Mouse (Mus musculus) adrenal gland, postnatal 10 days (tissue): Measurements from ENCODE around the gene Plekhg6. TPM values are rescaled to one million over a fixed set of nuclear protein-coding genes. Genes with fewer than 3 reads are reported as not detected.
A peak's percentile ranks its signal among the peaks of the same experiment; 100 is the strongest.

Source experiments
- DNase-seq: peaks from one replicate; pipeline ENCODE4 v3.0.0; 2021; ENCODE audit warnings: mixed read lengths
- total RNA-seq, 2 experiments: library from RNA; stranded (reverse); gene quantifications; 2 replicates each; pipeline ENCODE4 v1.2.3; 2021

The Plekhg6 gene
- total RNA-seq, 2 experiments from 2014 or later: 0.69 to 0.82 TPM

DNA sequence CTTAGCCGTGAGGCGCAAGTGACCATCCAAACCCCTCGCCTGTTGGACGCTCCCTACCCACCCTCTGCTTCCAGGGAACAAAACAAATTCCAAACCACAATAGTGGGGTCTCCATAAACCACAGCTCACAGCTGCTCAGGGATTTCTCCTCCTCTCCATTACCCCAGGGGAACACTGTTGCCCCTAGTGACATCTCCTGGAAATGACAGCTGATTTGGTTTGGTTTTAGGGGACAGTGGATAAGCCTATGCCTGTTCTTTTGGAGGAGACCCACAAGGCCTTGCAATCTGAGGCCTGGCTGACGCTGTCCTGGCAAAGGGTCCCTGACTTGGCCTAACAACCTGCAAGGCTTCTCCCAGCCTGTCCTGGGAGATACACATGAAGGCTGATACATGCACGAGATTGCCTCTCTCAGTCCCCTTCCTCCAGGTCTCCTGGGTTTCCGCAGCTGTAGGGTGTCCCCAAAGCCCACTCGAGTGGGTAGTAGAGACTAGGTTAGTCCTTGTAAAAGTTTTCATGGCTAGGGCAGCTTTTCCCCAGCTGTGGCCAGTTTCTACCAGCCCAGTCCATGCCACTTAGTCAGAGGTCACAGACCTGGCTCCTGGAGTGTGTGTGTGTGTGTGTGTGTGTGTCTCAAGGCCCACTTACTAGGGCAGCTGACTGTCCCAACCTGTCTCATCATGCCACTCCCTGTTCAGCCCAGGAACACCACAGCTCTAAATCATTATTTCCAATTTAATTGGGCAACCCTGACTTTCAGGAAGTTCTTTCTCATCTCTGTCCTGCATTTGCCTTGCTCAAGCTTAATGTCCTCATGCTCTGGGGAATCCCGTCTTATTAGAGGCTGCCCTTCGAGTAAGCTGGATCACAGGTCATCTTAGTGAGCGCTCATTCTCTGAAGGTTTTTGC, 4.7 kb upstream of the Plekhg6 start:
- no peak for DNase-seq

DNA sequence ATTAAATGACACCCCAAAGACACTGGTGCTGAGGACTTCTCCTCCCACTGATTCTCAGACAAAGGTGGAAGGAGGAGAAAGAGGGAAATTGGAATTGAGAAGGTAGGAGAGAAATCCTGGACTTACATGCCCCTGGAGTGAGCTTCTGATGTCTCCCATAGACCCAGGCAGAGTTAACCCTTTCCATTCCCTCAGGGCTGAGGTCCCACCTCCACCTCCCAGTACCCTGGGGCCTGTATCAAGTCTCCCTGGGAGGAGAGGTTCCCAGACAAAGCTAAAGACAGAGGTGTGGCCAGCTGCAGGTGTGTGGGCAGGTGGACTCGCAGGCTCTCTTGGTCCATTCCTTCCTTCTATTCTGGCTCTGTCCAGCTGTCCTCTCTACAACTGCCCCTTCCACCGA, 1.4 kb upstream of the Plekhg6 start:
- no peak for DNase-seq

- DNase-seq: no peak
Observed at GRCm38 (mm10) chr6:125379781-125380180, 812 bp downstream of the Plekhg6 start.

- DNase-seq: no peak
Observed at GRCm38 (mm10) chr6:125378621-125379020, 2.0 kb downstream of the Plekhg6 start.

- peak; percentile 89 for DNase-seq
Observed at GRCm38 (mm10) chr6:125377582-125378451, 2.8 kb downstream of the Plekhg6 start.

DNA sequence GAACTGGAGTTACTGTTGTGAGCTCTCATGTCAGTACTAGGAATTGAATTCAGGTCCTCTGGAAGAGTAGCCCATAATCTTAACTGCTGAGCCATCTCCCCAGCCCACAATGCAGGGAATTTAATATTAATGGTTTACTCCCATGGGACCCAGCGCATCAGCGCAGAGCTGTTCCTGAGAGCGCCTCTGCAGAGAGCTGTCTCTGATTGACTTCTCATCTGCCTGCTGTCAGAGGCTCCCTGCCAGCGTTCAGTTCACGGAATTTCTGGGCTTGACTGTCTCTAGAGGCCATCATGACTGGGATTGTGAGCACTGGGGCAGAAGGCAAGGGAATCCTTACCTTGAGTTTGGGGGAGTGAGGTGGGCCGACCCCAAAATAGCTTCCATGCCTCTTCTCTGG, 3.6 kb downstream of the Plekhg6 start:
- peak; percentile 19 for DNase-seq

- no peak for DNase-seq
Observed at GRCm38 (mm10) chr6:125367758-125368371, 12.7 kb downstream of the Plekhg6 start.

DNA sequence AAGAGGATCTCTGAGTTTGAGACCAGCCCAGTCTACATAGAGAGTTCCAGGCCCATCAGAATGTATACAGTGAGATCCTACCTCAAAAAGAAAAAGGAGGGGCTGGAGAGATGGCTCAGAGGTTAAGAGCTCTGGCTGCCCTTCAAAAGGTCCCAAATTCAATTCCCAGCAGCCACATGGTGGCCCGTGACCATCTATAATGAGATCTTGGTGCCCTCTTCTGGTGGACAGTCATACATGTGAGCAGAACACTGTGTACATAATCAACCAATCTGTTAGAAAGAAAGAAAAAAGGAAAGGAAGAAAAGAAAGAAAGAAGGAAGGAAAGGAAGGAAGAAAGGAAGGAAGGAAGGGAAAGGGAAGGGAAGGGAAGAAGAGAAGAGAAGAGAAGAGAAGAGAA, 14.5 kb downstream of the Plekhg6 start:
- no peak for DNase-seq

DNA sequence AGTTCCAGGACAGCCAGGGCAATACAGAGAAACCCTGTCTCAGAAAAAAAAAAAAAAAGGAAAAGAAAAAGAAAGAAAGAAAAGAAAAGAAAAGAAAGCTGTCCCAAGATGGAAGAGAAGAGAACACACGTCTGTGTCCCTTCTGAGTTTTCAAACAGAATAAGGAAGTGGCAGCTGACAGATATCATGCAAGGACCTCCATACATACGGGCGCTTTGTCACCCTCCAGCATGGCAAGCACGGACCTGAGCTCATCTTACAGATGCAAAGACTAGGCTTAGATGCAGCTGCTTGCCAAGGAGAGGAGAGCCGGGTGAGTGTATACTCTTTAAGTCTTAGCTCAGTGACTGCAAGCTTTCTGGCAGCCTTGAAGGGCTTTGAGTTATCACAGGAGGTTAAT, 15.1 kb downstream of the Plekhg6 start:
- DNase-seq: no peak

DNA sequence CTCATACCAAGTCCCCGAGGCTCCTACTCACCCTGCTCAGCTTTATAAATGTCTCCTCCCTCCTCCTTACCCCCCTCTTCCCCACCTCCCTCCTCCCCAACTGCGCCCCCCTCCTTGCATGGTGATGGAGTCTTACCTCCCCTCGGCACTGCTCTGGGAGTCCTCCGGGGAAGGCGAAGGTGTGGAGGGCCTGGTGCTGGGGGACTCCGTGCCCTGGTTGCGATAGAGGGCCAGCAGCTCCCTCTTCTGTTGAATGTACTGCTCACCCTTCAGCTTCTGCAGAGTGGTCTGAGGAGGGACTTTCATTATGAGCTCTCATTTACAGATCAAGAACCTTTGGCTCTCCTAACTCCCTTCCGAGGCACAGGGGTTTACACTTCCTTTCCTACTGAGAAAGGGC, 16.1 kb downstream of the Plekhg6 start:
- DNase-seq: peak; percentile 55

DNA sequence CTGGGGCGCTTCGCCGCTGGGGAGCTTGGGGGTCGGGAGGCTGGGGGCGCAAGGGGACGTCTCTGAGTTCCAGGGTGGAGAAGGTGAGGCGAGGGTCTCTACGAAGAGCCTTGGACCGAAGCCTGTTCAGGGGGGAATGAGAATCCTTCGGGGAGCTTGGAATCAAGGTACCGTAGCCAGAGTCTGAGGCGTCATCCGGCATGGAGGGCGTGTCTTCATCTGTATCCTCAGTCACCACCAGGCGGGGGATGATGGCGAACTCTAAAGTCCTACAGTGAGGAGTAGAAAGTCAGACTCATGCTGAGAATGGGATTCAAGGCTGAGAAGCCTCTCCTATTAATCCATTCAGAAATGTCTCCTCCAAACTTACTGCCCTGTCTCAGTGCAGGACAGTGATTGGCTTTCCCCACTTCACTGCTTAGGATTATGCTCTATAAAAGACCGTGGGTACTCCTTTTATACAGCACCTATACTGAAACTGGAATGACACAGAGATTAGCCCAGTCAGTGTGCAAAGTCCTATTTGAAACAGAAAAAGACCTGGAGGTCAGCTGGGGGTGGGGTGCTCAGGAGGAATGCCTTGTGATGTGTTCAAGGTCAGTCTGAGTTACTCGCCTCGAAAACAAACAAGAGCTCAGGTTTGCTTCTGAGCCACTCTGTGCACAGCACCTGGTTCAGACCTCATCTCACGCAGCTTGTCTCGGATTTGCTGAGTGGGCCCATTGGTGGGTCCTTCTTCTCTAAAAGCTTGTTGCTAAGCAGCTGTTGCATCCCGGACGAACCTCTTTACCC, 16.9 kb downstream of the Plekhg6 start:
- peak; percentile 55 for DNase-seq

DNA sequence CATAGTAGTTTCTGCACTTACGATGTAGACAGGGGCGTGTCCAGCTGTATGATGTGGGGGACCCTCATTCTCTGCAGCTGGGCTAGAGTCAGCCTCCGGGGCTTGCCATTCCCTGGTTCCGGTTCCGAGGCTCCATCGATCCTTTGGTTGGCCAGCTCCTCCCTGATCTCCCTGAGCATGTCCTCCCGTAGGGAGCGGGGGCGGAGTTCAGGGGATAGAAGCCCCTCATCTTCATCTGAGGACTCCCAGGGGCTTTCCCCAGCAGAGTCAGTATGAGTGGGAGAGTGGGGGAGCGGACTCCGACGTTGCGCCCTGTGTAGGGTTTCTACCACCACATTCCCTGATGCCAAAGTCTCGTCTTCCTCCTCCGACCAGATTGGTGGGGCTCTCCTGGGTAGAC, 17.6 kb downstream of the Plekhg6 start:
- DNase-seq: no peak

DNA sequence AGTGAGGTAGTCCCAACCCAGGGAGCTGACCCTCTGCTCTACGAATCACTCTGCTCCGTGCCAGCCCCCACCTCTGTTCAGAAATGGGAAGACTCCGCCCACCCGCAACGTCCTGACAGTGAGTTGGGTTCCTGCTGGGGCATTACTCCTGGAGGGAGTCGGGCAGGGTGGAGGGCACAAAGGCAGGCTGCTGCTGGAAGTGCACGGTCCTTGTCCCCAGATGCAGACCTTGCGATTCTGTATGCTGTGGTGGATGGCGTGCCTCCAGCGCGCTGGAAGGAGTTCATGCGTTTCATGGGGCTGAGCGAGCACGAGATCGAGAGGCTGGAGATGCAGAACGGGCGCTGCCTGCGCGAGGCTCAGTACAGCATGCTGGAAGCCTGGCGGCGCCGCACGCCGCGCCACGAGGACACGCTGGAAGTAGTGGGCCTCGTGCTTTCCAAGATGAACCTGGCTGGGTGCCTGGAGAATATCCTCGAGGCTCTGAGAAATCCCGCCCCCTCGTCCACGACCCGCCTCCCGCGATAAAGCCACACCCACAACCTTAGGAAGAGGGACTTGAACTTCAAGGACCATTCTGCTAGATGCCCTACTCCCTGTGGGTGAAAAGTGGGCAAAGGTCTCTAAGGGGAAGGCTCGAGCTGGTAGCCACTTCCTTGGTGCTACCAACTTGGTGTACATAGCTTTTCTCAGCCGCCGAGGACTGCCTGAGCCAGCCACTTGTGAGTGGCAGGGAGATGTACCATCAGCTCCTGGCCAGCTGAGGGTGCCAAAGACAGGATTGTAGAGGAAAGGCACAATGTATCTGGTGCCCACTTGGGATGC, 18.9 kb downstream of the Plekhg6 start:
- DNase-seq: peak; percentile 73

GRCm38 (mm10) chr6:125360846-125361245, 19.7 kb downstream of the Plekhg6 start:
- no peak for DNase-seq

DNA sequence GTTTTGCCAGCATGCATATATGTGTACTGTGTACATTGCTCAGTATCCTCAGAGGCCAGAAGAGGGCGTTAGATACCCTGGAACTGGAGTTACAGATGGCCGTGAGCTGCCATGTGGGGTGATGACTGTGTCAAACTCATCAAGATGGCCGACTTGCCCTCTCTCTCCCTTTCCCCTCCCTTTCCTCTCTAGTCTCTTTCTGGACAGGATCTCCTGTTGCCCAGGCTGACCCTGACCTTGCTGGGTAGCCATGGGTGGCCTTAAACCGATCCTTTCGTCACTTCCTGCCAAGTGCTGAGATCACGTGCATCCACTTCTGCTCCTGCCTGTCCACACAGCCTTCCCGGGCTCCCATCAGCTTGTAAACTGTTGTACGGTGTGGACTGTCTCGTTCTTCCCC, 20.6 kb downstream of the Plekhg6 start:
- DNase-seq: peak; percentile 75

DNA sequence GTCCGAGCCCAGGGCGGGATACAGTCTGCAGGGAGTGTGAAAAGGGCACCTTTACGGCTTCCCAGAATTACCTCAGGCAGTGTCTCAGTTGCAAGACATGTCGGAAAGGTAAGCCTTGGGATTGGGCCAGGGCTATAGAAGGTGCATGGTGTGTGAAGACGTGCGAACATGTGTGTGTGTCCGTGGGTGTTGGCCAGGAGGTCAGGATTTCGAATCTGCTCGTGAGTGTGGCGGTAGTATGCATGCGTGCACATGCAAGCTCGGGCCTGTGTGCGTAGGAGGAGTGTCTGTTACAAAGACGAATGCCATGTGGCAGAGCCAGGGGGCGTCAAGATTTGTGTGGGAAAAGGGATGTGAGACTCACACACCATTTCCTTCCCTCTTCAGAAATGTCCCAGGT, 23.3 kb downstream of the Plekhg6 start:
- DNase-seq: no peak

DNA sequence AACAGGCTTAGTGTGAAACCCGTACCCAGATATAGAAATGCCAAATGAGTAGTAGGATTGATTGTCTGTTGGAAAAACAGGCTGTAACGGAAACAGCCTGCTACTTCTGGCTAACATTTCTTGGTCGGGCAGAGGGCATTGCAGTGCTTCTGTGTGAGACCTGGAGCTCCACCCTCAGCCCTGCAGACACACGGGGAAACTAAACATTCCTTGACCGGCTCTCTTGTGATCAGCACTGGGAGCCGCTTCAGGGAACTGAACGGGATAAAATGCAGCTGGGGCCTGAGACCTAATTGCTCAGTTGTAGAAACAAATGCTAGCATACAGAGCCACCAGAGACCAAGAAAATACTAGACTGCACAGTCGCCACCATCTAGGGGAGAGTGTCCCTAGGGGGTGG, 24.3 kb downstream of the Plekhg6 start:
- no peak for DNase-seq

GRCm38 (mm10) chr6:125355197-125355741, 25.3 kb downstream of the Plekhg6 start:
- no peak for DNase-seq

DNA sequence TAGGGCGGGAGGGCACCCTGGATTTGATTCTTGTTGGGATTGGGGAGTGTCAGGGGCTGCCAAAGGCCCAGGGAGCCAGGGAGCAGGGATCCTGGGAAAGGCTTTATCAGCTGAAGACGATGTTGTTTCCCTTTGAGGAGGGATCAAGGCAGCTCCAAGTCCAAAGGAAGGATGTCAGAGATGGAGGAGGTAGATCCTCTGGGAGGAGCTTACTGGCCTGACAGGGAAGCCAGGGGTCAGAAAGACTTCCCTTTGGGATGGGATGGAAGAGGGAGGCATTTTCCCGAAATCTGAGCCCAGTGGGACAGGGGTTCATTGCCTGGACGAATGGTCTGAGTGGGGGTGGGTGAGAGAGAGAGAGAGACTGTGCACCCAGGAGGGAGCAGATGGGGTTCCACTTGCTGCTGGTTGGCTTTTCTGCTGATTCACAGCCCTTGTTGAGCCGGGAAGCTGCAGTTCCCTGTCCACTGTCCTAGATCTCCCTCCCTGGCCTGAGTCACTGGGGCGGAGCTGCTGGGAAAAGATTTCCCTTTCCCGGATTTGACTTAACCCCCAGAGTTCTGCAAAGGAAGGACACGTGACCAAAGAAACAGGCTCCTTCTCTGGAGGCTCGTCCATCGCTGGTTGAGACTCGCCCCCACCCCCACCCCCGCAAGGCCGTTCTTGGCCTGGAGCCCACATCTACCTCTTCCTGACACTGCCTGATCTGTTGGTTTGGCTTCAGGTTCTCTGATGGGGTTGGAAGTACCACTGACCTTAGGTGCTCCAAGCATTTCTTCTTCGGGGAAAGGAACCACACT, 26.0 kb downstream of the Plekhg6 start:
- peak; percentile 83 for DNase-seq

DNA sequence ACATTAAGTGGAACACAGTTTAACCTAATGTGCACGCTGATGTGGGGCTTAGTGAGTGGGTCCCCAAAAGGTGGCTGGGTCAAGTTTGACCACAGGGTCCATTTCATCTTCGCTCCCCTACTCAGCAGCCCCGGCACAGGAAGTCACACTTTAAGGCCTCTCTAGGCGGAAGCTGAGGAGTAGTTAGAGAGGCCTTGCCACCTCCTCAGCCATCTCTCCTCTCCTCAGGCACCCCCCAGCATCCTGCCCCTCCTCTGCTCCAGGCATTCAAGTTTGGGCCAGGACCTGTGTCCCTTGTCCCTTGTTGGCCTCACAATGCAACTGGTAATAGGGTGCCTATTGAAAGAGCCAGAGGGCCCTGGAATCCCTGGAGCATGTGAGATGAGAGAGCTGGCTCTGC, 26.9 kb downstream of the Plekhg6 start:
- DNase-seq: no peak
